Mouse (Mus musculus): ENCODE results near the gene Ly75.

Ly75 gene

GRCm38 (mm10) chr2:60256751-60257150 lies 126.4 kb downstream of the Ly75 start:
- in situ Hi-C loops (cut with MboI; ENCODE audit: low sequenced_read_pairs) = no loop called here

DNA sequence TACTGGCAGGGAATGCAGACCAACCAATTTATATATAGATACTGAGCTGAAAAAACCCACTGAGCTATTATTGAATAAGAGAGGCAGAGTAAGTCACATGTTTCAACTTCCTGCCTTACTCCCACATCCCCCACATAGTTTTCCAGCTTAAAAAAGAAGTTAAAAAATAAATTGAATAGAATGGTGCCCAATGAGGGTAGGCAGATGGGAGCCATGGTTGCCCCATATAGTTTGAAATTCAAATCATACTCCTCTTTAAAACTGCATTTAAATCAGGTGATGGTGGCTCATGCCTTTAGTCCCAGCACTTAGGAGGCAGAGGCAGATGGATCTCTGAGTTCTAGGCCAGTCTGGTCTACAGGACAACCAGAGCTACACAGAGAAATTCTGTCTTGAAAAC lies 129.6 kb downstream of the Ly75 start:
- in situ Hi-C loops (cut with MboI; ENCODE audit: low sequenced_read_pairs) = no loop called here

- in situ Hi-C loops (cut with MboI; ENCODE audit: low sequenced_read_pairs) = no loop called here
Measured at GRCm38 (mm10) chr2:60252782-60253181, 130.3 kb downstream of the Ly75 start.

Measured in CH12F3 (cell line).